Mouse (Mus musculus) adrenal gland, adult 10 weeks (tissue): Measurements from ENCODE around the gene 1110004F10Rik. TPM values are rescaled to one million over a fixed set of nuclear protein-coding genes. Genes with fewer than 3 reads are reported as not detected.

Experiments used
- polyA plus RNA-seq: library from polyadenylated mRNA; stranded (reverse); fragments of 350-450 nt; fragmentation: Illumina TruSeq; extraction: RNeasy Lipid Tissue Mini Kit (QIAGEN cat#74804); gene quantifications from one replicate; pipeline ENCODE4 v1.2.3, GENCODE M21; 2014; ENCODE audit warnings: low read depth, low replicate concordance

Gene 1110004F10Rik
- polyA plus RNA-seq: 306 TPM

GRCm38 (mm10) chr7:116039196-116039537 lies at the start of gene 1110004F10Rik:
Gene 1110004F10Rik (plus strand): TSS chr7:116039397.

DNA sequence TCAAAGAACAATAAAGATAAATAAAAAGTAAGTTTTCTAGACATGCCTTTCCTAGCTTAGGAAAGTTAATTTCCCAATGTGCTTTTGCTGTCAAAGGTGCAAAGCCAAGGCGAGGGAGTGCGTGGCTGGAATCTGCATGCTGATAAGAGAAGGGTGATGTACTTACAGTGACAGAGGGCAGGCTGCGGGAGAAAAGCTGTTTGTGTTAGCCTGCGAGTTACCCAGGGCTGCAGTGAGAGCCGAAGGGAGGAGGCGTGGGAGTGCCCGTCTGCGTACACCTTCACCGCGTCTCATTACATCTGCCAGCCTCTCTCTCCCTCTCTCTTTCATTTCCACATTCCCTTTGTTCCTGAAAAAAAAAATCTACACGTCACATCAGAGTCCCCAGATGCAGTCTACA lies 686 bp upstream of the 1110004F10Rik start, which contains the start of gene Sox6:
Gene Sox6 (minus strand): TSS at position 286 of the 400 bp plus-strand sequence.

GRCm38 (mm10) chr7:116084366-116084765 lies 45.2 kb downstream of the 1110004F10Rik start, which contains the start of gene Gm4353:
Gene Gm4353 (minus strand): TSS chr7:116084635.

Other genes starting within 250 kb of the 1110004F10Rik start
- gene Sox6, start 601 bp upstream of the 1110004F10Rik start, polyA plus RNA-seq: 4.7 TPM
- gene Gm4353, start 45.2 kb downstream of the 1110004F10Rik start, polyA plus RNA-seq: 1.7 TPM